12 mouse cellular contexts compared by ENCODE assay signal in the genomic region with DNA sequence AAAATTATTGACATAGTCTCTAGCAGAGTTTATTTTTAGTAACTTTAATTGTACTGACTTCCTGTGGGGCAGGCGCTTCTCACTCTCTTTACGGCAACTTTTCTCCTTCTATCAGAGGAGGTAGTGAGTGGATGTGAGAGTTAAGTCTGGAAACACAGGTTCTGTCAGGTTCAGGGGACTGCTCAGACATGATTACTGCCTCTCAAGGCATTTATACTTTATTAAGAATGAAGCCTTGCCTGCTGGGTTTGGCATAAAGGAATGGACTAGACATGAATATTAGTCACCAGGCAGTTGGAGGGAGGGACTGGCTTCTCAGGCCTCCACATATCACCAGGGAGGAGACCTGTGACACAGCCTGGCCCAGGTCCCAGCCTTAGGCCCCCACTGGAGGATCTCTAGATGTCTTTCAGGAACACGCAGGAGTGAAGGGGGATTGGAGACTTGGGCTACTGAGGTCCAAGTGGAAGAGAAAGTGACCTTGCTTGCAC. TPM values are rescaled to one million over a fixed set of nuclear protein-coding genes. Genes with fewer than 3 reads are reported as not detected.
DNase-seq lines count a peak whose midpoint lies in the region; ATAC-seq and TF ChIP-seq lines count a peak whose summit lies in the region.
"Had no signal": no experiment of that assay in that cellular context is flagged by ENCODE, and none has a peak within 500 bp of the region (broad histone marks: within the 10 kb centered on the region; RNA-seq: fewer than 3 reads in every experiment).

No protein-coding gene starts in this region.

- WGBS in kidney, embryonic 16.5 days = 62% methylated on average over 3 of the region's 3 CpGs
- 49% methylated on average over 3 of the region's 3 CpGs for WGBS in kidney, embryonic 14.5 days
- 37% methylated on average over 3 of the region's 3 CpGs for WGBS in limb, embryonic 12.5 days

- ATAC-seq in kidney, embryonic 16.5 days (ENCODE audit: low FRiP score, low TSS enrichment) = no peak
- no peak for ATAC-seq in kidney, embryonic 14.5 days (ENCODE audit: low FRiP score, low TSS enrichment)
- ATAC-seq in limb, embryonic 12.5 days (ENCODE audit: insufficient number of reproducible peaks, insufficient read depth, low FRiP score, low TSS enrichment, low read depth) = no peak

- no peak for TF ChIP-seq CTCF in left cerebral cortex, adult 2 months (IDR thresholded peaks at IDR 0.05)

- peak overlapping the region; percentile 4; the same call in 1 of the 2 replicates for H3K27ac ChIP-seq in kidney, embryonic 16.5 days (ENCODE audit: low read length)
- no peak overlapping the region for H3K27ac ChIP-seq in kidney, embryonic 14.5 days (ENCODE audit: low read depth, low read length)
- H3K27ac ChIP-seq in limb, embryonic 12.5 days = peak overlapping the region; percentile 90
- no peak overlapping the region for H3K27ac ChIP-seq in left cerebral cortex, adult 2 months
- H3K27ac ChIP-seq: liver, embryonic 14.5 days had no signal

- intact Hi-C loops in left cerebral cortex, adult 2 months (cut with DNase I) = no loop called here

- no peaks in the 10 kb centered on the region for H3K27me3 ChIP-seq in kidney, embryonic 16.5 days (ENCODE audit: insufficient read depth, low read length)
- H3K27me3 ChIP-seq in kidney, embryonic 14.5 days (ENCODE audit: control insufficient read depth, insufficient read depth, low read length) = no peaks in the 10 kb centered on the region
- no peaks in the 10 kb centered on the region for H3K27me3 ChIP-seq in limb, embryonic 12.5 days

- no peaks in the 10 kb centered on the region for H3K9me3 ChIP-seq in kidney, embryonic 16.5 days (ENCODE audit: low read length)
- no peaks in the 10 kb centered on the region for H3K9me3 ChIP-seq in kidney, embryonic 14.5 days (ENCODE audit: control insufficient read depth, low read length)
- H3K9me3 ChIP-seq in limb, embryonic 12.5 days = no peaks in the 10 kb centered on the region

- no peaks in the 10 kb centered on the region for H3K36me3 ChIP-seq in kidney, embryonic 16.5 days (ENCODE audit: insufficient read depth, low read length)
- no peaks in the 10 kb centered on the region for H3K36me3 ChIP-seq in kidney, embryonic 14.5 days (ENCODE audit: control insufficient read depth, insufficient read depth, low read length)
- H3K36me3 ChIP-seq in limb, embryonic 12.5 days = no peaks in the 10 kb centered on the region

- H3K9ac ChIP-seq in kidney, embryonic 16.5 days (replicated peaks; ENCODE audit: low read length) = 0 out of 2 replicates have a peak overlapping the region, but pooled peaks have one; percentile 4
- no peak overlapping the region for H3K9ac ChIP-seq in kidney, embryonic 14.5 days (ENCODE audit: low read depth, low read length)
- no peak overlapping the region for H3K9ac ChIP-seq in limb, embryonic 12.5 days (replicated peaks)
- H3K9ac ChIP-seq: liver, embryonic 14.5 days had no signal

- no peak overlapping the region for H3K4me3 ChIP-seq in kidney, embryonic 16.5 days (ENCODE audit: low read length)
- no peak overlapping the region for H3K4me3 ChIP-seq in kidney, embryonic 14.5 days (ENCODE audit: low read length)
- H3K4me3 ChIP-seq in limb, embryonic 12.5 days (replicated peaks) = no peak overlapping the region
- H3K4me3 ChIP-seq in left cerebral cortex, adult 2 months = no peak overlapping the region
- H3K4me3 ChIP-seq: myocyte had no signal

- DNase-seq in cerebellum, adult 18-20 months = peak; percentile 18 to 28
- DNase-seq in cerebellum, postnatal 25 days = peak; percentile 23 to 34
- DNase-seq in left cerebral cortex, adult 2 months (ENCODE audit: extremely low spot score in 1 of 2, low spot score in 2 of 2) = no peak
- DNase-seq in gastrocnemius, postnatal 10 days = no peak
- no peak for DNase-seq in spleen, postnatal 4 days (ENCODE audit: low spot score in 2 of 2)
- DNase-seq: kidney, postnatal 25 days; right cerebral cortex, postnatal 4 days had no signal

- H3K4me2 ChIP-seq in kidney, embryonic 16.5 days (replicated peaks; ENCODE audit: low read depth, low read length) = no peak overlapping the region
- no peak overlapping the region for H3K4me2 ChIP-seq in kidney, embryonic 14.5 days (replicated peaks; ENCODE audit: low read depth, low read length)
- no peak overlapping the region for H3K4me2 ChIP-seq in limb, embryonic 12.5 days

- peaks cover 21% of the 10 kb centered on the region for H3K4me1 ChIP-seq in kidney, embryonic 16.5 days (ENCODE audit: insufficient read depth, low read length)
- peaks cover 11% of the 10 kb centered on the region; the same call in 1 of the 2 replicates for H3K4me1 ChIP-seq in kidney, embryonic 14.5 days (ENCODE audit: control insufficient read depth, insufficient read depth, low read length)
- H3K4me1 ChIP-seq in limb, embryonic 12.5 days (replicated peaks) = peaks cover 30% of the 10 kb centered on the region

RNA-seq across cellular contexts. Expression of a gene that starts 58.2 kb away (rescaled TPM):
- polyA plus RNA-seq in kidney, embryonic 16.5 days (2015; fragmentation: Nextera tagmentation; extraction: Ambion mirVana) = 16.8 and 17.8 TPM in 2 replicates
- polyA plus RNA-seq in kidney, embryonic 14.5 days (2014; fragmentation: Nextera tagmentation; extraction: Ambion mirVana) = 10.8 and 11.7 TPM in 2 replicates
- 9.0 TPM in 2 replicates for polyA plus RNA-seq in limb, embryonic 12.5 days (2016; fragmentation: Nextera tagmentation; extraction: Ambion mirVana)
- total RNA-seq in left cerebral cortex, adult 2 months (2021) = 100 to 1,000 TPM; 108 to 141 TPM
- total RNA-seq in gastrocnemius, postnatal 10 days (2021) = 1 to 10 TPM; 1.6 to 1.7 TPM
- polyA plus RNA-seq: myocyte had no signal

Comparison
In these comparisons a context has a peak if more than half of its experiments do, and no peak if none do; other contexts are left out.
1. H3K27ac ChIP-seq: peak in kidney, embryonic 16.5 days (single experiment) and limb, embryonic 12.5 days (single experiment); none in kidney, embryonic 14.5 days (single experiment) and left cerebral cortex, adult 2 months (single experiment).
2. DNase-seq: peak in cerebellum, adult 18-20 months (2 of 2) and cerebellum, postnatal 25 days (2 of 2); none in left cerebral cortex, adult 2 months (0 of 2), gastrocnemius, postnatal 10 days (single experiment) and spleen, postnatal 4 days (0 of 2).